Mouse (Mus musculus): ENCODE measurements around the gene Proca1.

GRCm38 (mm10) chr11:78213086-78213817, 20.1 kb downstream of the Proca1 start:
- TF ChIP-seq CTCF (IDR thresholded peaks at IDR 0.05; ENCODE audit: borderline replicate concordance, insufficient read depth, low read length) (no peak), POLR2A (IDR thresholded peaks at IDR 0.05; ENCODE audit: low read depth, low read length) (no peak)
